Mouse (Mus musculus) left cerebral cortex, postnatal 10 days (tissue): ENCODE data around the gene Ptpn12. TPM values are rescaled to one million over a fixed set of nuclear protein-coding genes. Genes with fewer than 3 reads are reported as not detected.

ENCODE experiments used
- DNase-seq, 2 experiments: peaks; one replicate each; pipeline ENCODE4 v3.0.0; 2021 to 2022; ENCODE audit warnings: low spot score in 2 of 2, mixed read lengths in 1 of 2; ENCODE audit errors: extremely low spot score in 1 of 2
- intact Hi-C: fragments of 180-260 bp; cut with DNase I; formaldehyde crosslinking; loops from one replicate; pipeline ENCODE4 v1.15.1; 2025
- total RNA-seq, 2 experiments: library from RNA; stranded (reverse); gene quantifications; 2 replicates each; pipeline ENCODE4 v1.2.3; 2021

The Ptpn12 gene
- total RNA-seq, 2 experiments from 2014 or later: 38.3 to 41.1 TPM

GRCm38 (mm10) chr5:21034388-21034966 is 21.2 kb downstream of the Ptpn12 start:
- intact Hi-C loops: no loop called here
- no peak for DNase-seq

GRCm38 (mm10) chr5:21033382-21034056 is 22.2 kb downstream of the Ptpn12 start:
- intact Hi-C loops: no loop called here
- DNase-seq: no peak

- DNase-seq: no peak
- intact Hi-C loops: no loop called here
These were observed 23.1 kb downstream of the Ptpn12 start for GRCm38 (mm10) chr5:21032626-21033025.

GRCm38 (mm10) chr5:21030226-21030625 is 25.5 kb downstream of the Ptpn12 start:
- intact Hi-C loops: no loop called here
- no peak for DNase-seq

GRCm38 (mm10) chr5:21017075-21017474 is 38.6 kb downstream of the Ptpn12 start:
- intact Hi-C loops: no loop called here
- peak in 1 of 2 experiments; percentile 30 for DNase-seq

GRCm38 (mm10) chr5:21010908-21011307 is 44.8 kb downstream of the Ptpn12 start:
- intact Hi-C loops: no loop called here

GRCm38 (mm10) chr5:21002723-21003122 is 53.0 kb downstream of the Ptpn12 start:
- intact Hi-C loops: no loop called here
- no peak for DNase-seq

More at GRCm38 (mm10) chr5:21010908-21011307, 44.8 kb downstream of the Ptpn12 start:
- no peak for DNase-seq

- intact Hi-C loops: no loop called here
- DNase-seq: no peak
These were observed 53.9 kb downstream of the Ptpn12 start for GRCm38 (mm10) chr5:21001622-21002315.

- intact Hi-C loops: no loop called here
- no peak for DNase-seq
These were observed 57.3 kb downstream of the Ptpn12 start for GRCm38 (mm10) chr5:20998427-20998826.

- intact Hi-C loops: no loop called here
- DNase-seq: no peak
These were observed 58.2 kb downstream of the Ptpn12 start for GRCm38 (mm10) chr5:20997555-20997954.

- intact Hi-C loops: no loop called here
- DNase-seq: no peak
These were observed 65.5 kb downstream of the Ptpn12 start for GRCm38 (mm10) chr5:20990062-20990809.

- no peak for DNase-seq
- intact Hi-C loops: no loop called here
These were observed 69.4 kb downstream of the Ptpn12 start for GRCm38 (mm10) chr5:20986271-20986670.

- intact Hi-C loops: no loop called here
These were observed 72.2 kb downstream of the Ptpn12 start for GRCm38 (mm10) chr5:20983505-20983904.

GRCm38 (mm10) chr5:20974690-20975089 is 81.0 kb downstream of the Ptpn12 start:
- intact Hi-C loops: no loop called here
- DNase-seq: no peak

More at GRCm38 (mm10) chr5:20983505-20983904, 72.2 kb downstream of the Ptpn12 start:
- no peak for DNase-seq

- intact Hi-C loops: no loop called here
- DNase-seq: no peak
These were observed 81.7 kb downstream of the Ptpn12 start for GRCm38 (mm10) chr5:20973999-20974398.

GRCm38 (mm10) chr5:20973069-20973468 is 82.6 kb downstream of the Ptpn12 start:
- intact Hi-C loops: no loop called here
- DNase-seq: no peak

- DNase-seq: peak in 1 of 2 experiments; percentile 41
- intact Hi-C loops: loop anchor here (5.0 kb wide), 1 partner anchor 57 kb away; no protein-coding TSS in a partner anchor
These were observed 86.7 kb downstream of the Ptpn12 start for GRCm38 (mm10) chr5:20968963-20969362.

GRCm38 (mm10) chr5:20968493-20968892 is 87.2 kb downstream of the Ptpn12 start:
- no peak for DNase-seq
- intact Hi-C loops: loop anchor here (5.0 kb wide), 1 partner anchor 56 kb away; no protein-coding TSS in a partner anchor

- DNase-seq: no peak
- intact Hi-C loops: loop anchor here (5.0 kb wide), 1 partner anchor 56 kb away; no protein-coding TSS in a partner anchor
These were observed 87.8 kb downstream of the Ptpn12 start for GRCm38 (mm10) chr5:20967942-20968341.
